Mouse (Mus musculus): ENCODE measurements around the gene Ptpn7.
"Not testable (repeated sequence)": the region's sequence is repeated elsewhere in the genome, so short reads cannot be mapped to it uniquely, and the experiment has no call there.

The Ptpn7 gene

DNA sequence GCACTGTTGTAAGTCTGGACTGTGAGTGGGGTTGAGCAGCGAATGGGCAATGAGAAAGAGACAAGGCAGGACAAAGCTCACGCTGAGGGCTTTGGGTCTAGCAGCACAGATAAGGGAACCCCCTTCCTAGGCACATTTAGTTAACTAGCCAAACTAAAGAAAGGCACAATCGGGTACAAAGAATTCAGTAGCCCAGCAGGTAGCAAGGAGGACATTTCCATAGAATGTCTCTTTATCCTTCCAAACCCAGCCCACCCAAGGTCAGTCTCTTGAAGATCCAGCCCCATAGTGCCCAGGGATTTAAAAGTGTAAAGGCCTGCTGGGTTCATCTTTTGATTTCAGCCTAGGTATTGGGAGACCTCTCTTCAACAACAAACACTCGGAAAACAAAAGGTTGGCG, 53.4 kb downstream of the Ptpn7 start:
- no peak for DNase-seq (ENCODE audit: low spot score in 2 of 2)

DNA sequence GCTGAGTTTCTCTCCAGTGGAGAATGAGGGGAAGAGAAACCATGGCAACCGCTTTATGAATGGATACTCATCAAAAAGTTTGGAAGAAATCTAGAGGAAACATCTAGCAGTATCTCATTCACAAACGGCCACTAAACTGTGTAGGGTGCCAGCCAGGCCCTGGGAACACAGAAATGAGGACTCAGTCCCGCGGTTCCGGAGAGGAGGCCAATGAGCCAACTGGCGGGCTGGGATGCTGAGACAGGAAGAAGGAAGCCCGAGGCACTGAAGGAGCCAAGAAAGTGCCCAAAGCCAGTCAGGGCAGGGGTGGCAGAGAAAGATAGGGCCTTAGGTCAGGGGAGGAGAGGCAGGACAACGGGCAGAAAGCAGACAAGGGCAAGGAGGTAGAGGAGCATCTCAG, 53.9 kb downstream of the Ptpn7 start:
- no peak for DNase-seq (ENCODE audit: low spot score in 2 of 2)

DNA sequence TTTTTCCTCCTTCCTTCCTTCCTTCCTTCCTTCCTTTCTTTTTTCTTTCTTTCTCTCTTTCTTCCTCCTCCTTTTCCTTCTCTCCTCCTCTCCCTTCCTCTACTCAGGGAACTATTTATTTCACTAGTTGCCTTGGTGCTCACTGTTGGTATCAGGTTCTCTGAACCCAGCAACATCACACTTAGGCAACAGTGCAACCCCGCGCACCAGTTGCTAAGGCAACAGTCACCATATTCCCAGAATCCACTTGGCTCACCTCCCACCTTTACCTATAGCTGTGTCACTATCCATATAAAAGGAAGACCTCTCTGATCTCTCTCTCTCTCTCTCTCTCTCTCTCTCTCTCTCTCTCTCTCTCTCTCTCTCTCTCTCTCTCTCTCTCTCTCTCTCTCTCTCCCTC, 54.5 kb downstream of the Ptpn7 start:
- not testable (repeated sequence) for DNase-seq (ENCODE audit: low spot score in 2 of 2)

DNA sequence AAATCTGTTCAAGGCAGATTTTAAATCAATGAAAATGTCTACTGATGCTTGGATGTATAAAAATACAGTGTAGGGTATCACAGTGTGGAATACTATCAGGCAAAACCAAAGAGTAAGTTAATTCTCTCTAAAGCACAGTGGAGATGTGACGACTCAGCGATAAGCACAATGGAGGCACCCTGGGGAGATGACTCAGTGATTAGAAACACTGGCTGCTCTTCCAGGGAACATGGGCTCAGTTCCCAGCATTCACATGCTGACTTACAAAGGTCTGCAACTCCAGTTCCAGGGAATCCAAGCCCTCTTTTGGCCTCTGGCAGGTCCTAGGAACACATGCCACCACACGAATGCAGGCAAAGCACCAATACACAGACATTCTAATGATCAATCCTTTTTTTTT, 55.7 kb downstream of the Ptpn7 start:
- DNase-seq (ENCODE audit: low spot score in 2 of 2) = no peak

DNA sequence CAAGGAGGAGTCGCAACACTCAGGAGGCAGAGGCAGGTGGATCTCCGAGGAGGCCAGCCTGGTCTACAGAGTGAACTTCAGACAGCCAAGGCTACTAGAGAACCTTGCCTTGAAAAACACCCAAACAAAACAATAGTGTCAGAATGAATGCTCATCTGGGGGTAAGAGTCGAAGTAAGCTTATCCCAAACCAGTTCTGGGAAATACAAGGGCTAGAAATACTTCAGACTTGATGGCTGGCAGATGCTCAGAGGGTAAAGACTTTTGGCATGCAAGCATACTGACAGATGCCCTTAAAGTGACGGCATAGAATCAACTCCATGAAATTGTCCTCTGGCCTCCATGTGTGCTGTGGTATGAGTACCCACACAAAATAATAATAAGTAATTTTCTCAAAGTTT, 56.7 kb downstream of the Ptpn7 start:
- DNase-seq (ENCODE audit: low spot score in 2 of 2) = no peak

DNA sequence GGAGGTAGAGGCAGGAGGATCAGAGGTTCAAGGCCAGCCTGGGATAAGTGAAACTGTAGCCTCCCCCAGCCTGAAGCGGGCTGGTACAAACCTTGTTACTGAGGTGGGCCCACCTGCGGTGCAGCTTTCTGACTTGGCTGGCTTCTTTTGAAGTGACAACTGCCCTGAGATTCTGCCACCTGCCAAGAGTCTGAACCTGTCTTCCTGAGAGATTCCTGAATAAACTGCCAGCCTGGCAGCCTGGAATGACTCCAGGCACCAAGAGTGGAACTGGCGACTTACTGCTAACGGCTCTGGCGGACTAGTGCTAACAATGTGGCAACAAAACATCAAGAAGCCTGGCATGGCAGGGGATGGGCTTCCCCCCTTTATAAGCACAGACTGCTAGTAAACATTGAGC, 61.8 kb downstream of the Ptpn7 start:
- DNase-seq (ENCODE audit: low spot score in 2 of 2) = not testable (repeated sequence)
